17 mouse cellular contexts compared by ENCODE assay signal in the genomic region with DNA sequence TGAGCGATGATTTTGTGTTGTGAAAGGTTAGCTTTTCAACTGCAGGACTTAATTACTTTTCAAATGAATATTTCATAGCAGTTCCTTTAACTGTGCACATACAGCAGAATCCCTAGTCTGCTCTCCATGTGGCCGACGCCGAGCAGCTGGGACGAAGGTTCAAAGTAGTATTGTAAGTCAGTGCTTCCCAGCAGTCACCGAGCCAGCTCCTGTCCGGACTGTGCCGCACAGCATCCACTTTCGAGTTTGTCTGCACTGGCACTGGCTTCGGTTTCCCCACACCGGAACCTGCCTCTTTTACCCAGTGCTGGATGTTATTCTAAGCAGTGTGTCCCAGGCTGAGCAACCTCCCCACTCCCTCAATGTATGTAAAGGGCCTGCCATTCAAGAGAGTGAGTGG.
A peak's percentile ranks its signal among the peaks of the same experiment; 100 is the strongest.
DNase-seq lines count a peak whose midpoint lies in the region; ATAC-seq and TF ChIP-seq lines count a peak whose summit lies in the region.
"Had no signal": no experiment of that assay in that cellular context is flagged by ENCODE, and none has a peak within 500 bp of the region (broad histone marks: within the 10 kb centered on the region; RNA-seq: fewer than 3 reads in every experiment).

No protein-coding gene starts in this region.

- no peak for DNase-seq in heart, adult 9 months (ENCODE audit: low spot score in 2 of 2)
- no peak for DNase-seq in midbrain, embryonic 11.5 days (ENCODE audit: low spot score, missing footprints)
- no peak for DNase-seq in midbrain, postnatal 0 days (ENCODE audit: low spot score)
- no peak for DNase-seq in right cerebral cortex, adult 18-20 months
- DNase-seq in right cerebral cortex, postnatal 25 days = no peak
- DNase-seq: adrenal gland, adult 8-10 months; left cerebral cortex, postnatal 4 days; lung, adult 18-20 months; thymus, postnatal 14 days had no signal

- H3K9me3 ChIP-seq in heart, embryonic 12.5 days (replicated peaks) = no peaks in the 10 kb centered on the region
- H3K9me3 ChIP-seq in midbrain, embryonic 11.5 days (ENCODE audit: control insufficient read depth, low read length) = no peaks in the 10 kb centered on the region
- no peaks in the 10 kb centered on the region for H3K9me3 ChIP-seq in midbrain, postnatal 0 days (ENCODE audit: low read length)
- no peaks in the 10 kb centered on the region for H3K9me3 ChIP-seq in hindbrain, embryonic 16.5 days (ENCODE audit: control insufficient read depth, low read length)
- no peaks in the 10 kb centered on the region for H3K9me3 ChIP-seq in midbrain, embryonic 15.5 days
- H3K9me3 ChIP-seq: heart, embryonic 13.5 days; megakaryocyte, embryonic 14.5 days; neural tube, embryonic 12.5 days had no signal

- no peak overlapping the region for H3K4me2 ChIP-seq in heart, embryonic 12.5 days
- no peak overlapping the region for H3K4me2 ChIP-seq in midbrain, embryonic 11.5 days
- H3K4me2 ChIP-seq in midbrain, postnatal 0 days (ENCODE audit: low read depth, low read length, poor library complexity, severe bottlenecking) = no peak overlapping the region
- no peak overlapping the region for H3K4me2 ChIP-seq in hindbrain, embryonic 16.5 days (ENCODE audit: low read length)
- no peak overlapping the region for H3K4me2 ChIP-seq in midbrain, embryonic 15.5 days
- H3K4me2 ChIP-seq: heart, embryonic 13.5 days; neural tube, embryonic 12.5 days had no signal

- WGBS in heart, embryonic 12.5 days = 83% methylated on average over 11 of the region's 11 CpGs
- WGBS in midbrain, embryonic 11.5 days = 77% methylated on average over 11 of the region's 11 CpGs
- 38% methylated on average over 11 of the region's 11 CpGs for WGBS in midbrain, postnatal 0 days
- WGBS in hindbrain, embryonic 16.5 days = 53% methylated on average over 11 of the region's 11 CpGs
- WGBS in midbrain, embryonic 15.5 days = 44% methylated on average over 11 of the region's 11 CpGs

- TF ChIP-seq CTCF in midbrain, postnatal 0 days (IDR thresholded peaks at IDR 0.05) = no peak

- no peak overlapping the region for H3K9ac ChIP-seq in heart, embryonic 12.5 days
- H3K9ac ChIP-seq in midbrain, embryonic 11.5 days (ENCODE audit: low read length) = no peak overlapping the region
- no peak overlapping the region for H3K9ac ChIP-seq in midbrain, postnatal 0 days (replicated peaks; ENCODE audit: low read length, poor library complexity, severe bottlenecking)
- H3K9ac ChIP-seq in hindbrain, embryonic 16.5 days (ENCODE audit: low read depth, low read length) = no peak overlapping the region
- H3K9ac ChIP-seq in midbrain, embryonic 15.5 days = no peak overlapping the region
- H3K9ac ChIP-seq: heart, embryonic 13.5 days; neural tube, embryonic 12.5 days had no signal

- no peaks in the 10 kb centered on the region for H3K36me3 ChIP-seq in heart, embryonic 12.5 days
- no peaks in the 10 kb centered on the region for H3K36me3 ChIP-seq in midbrain, embryonic 11.5 days (ENCODE audit: control insufficient read depth, insufficient read depth, low read length)
- H3K36me3 ChIP-seq in midbrain, postnatal 0 days (ENCODE audit: insufficient read depth, low read length) = no peaks in the 10 kb centered on the region
- no peaks in the 10 kb centered on the region for H3K36me3 ChIP-seq in hindbrain, embryonic 16.5 days (ENCODE audit: control insufficient read depth, insufficient read depth, low read length)
- no peaks in the 10 kb centered on the region for H3K36me3 ChIP-seq in midbrain, embryonic 15.5 days (replicated peaks)
- H3K36me3 ChIP-seq: heart, embryonic 13.5 days; neural tube, embryonic 12.5 days had no signal

- no peak overlapping the region for H3K4me3 ChIP-seq in heart, embryonic 12.5 days
- H3K4me3 ChIP-seq in midbrain, embryonic 11.5 days (ENCODE audit: low read depth, low read length) = no peak overlapping the region
- no peak overlapping the region for H3K4me3 ChIP-seq in midbrain, postnatal 0 days (ENCODE audit: low read depth, low read length)
- H3K4me3 ChIP-seq in hindbrain, embryonic 16.5 days (ENCODE audit: low read length) = no peak overlapping the region
- H3K4me3 ChIP-seq in midbrain, embryonic 15.5 days = no peak overlapping the region
- H3K4me3 ChIP-seq: heart, embryonic 13.5 days; megakaryocyte, embryonic 14.5 days; neural tube, embryonic 12.5 days had no signal

- no peak overlapping the region for H3K27ac ChIP-seq in heart, embryonic 12.5 days (ENCODE audit: poor library complexity, severe bottlenecking)
- H3K27ac ChIP-seq in midbrain, embryonic 11.5 days (ENCODE audit: low read depth, low read length) = no peak overlapping the region
- no peak overlapping the region for H3K27ac ChIP-seq in midbrain, postnatal 0 days (ENCODE audit: low read depth, low read length)
- H3K27ac ChIP-seq in hindbrain, embryonic 16.5 days (ENCODE audit: low read depth, low read length) = peak overlapping the region; percentile 39; the same call in 1 of the 2 replicates
- H3K27ac ChIP-seq in midbrain, embryonic 15.5 days = no peak overlapping the region
- H3K27ac ChIP-seq: heart, embryonic 13.5 days; neural tube, embryonic 12.5 days had no signal

- H3K27me3 ChIP-seq in heart, embryonic 12.5 days (replicated peaks) = no peaks in the 10 kb centered on the region
- H3K27me3 ChIP-seq in midbrain, embryonic 11.5 days (ENCODE audit: control insufficient read depth, insufficient read depth, low read length) = no peaks in the 10 kb centered on the region
- no peaks in the 10 kb centered on the region for H3K27me3 ChIP-seq in midbrain, postnatal 0 days (ENCODE audit: insufficient read depth, low read length)
- no peaks in the 10 kb centered on the region for H3K27me3 ChIP-seq in hindbrain, embryonic 16.5 days (replicated peaks; ENCODE audit: control insufficient read depth, insufficient read depth, low read length)
- no peaks in the 10 kb centered on the region for H3K27me3 ChIP-seq in midbrain, embryonic 15.5 days (replicated peaks)
- H3K27me3 ChIP-seq: CH12.LX; heart, embryonic 13.5 days; megakaryocyte, embryonic 14.5 days; neural tube, embryonic 12.5 days; Patski had no signal

- peaks cover 16% of the 10 kb centered on the region for H3K4me1 ChIP-seq in heart, embryonic 12.5 days (replicated peaks)
- peaks cover 2% of the 10 kb centered on the region; the same call in 1 of the 2 replicates for H3K4me1 ChIP-seq in midbrain, embryonic 11.5 days (ENCODE audit: control insufficient read depth, insufficient read depth, low read length)
- H3K4me1 ChIP-seq in midbrain, postnatal 0 days (ENCODE audit: insufficient read depth, low read length) = peaks cover 2% of the 10 kb centered on the region; the same call in 1 of the 2 replicates
- H3K4me1 ChIP-seq in hindbrain, embryonic 16.5 days (ENCODE audit: control insufficient read depth, insufficient read depth, low read depth, low read length) = peaks cover 9% of the 10 kb centered on the region
- H3K4me1 ChIP-seq in midbrain, embryonic 15.5 days = peaks cover 25% of the 10 kb centered on the region

- 0 out of 2 replicates have a peak, but pooled peaks have one; percentile 33 for ATAC-seq in heart, embryonic 12.5 days (ENCODE audit: insufficient number of reproducible peaks, low FRiP score)
- peak; percentile 24; the same call in 1 of the 2 replicates for ATAC-seq in midbrain, embryonic 11.5 days (ENCODE audit: low FRiP score)
- ATAC-seq in midbrain, postnatal 0 days (ENCODE audit: low FRiP score) = no peak
- peak; percentile 59 for ATAC-seq in hindbrain, embryonic 16.5 days
- peak; percentile 40; the same call in 1 of the 2 replicates for ATAC-seq in midbrain, embryonic 15.5 days (replicated peaks)
- ATAC-seq: Patski had no signal
